Mouse (Mus musculus) ovary, postnatal 14 days (tissue): ENCODE results near the gene Mpg.

Source experiments
- DNase-seq: peaks from one replicate; pipeline ENCODE4 v3.0.0; 2022; ENCODE audit warnings: low spot score

Gene Mpg

DNA sequence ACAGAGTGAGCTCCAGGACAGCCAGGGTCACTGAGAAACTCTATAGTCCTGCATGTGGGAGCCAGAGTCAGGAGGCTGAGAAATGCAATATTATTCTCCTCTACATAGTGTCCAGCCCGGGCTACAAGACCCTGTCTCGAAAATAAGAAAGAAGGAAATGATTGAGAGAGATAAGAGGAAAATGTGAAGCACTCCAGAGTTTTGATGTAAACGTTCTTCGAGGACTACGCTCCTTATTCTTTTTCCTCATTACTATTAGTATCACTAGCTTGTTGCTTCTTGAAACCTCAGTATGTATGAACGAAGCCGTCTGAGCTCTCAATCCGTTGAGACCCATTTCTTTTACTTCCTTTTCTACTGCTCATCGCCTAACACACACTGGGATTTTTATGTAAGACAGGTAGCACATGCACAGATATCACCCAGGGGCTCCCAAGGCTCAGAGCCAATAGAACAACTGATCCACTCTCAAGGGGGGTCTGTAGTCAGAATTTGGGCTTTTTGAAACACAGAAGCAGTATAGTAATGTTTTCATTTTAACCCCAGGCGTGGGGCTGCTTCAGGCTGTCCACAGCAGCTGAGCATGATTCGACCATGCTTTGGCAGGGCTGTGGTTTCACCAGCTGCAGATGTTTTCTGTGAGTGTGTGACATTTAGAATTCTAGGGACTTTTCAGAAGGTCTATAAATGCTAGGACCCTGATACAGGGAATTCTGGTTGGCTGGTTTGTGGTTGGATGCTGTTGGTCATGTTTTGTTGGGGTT is 24.2 kb upstream of the Mpg start:
- DNase-seq = no peak

DNA sequence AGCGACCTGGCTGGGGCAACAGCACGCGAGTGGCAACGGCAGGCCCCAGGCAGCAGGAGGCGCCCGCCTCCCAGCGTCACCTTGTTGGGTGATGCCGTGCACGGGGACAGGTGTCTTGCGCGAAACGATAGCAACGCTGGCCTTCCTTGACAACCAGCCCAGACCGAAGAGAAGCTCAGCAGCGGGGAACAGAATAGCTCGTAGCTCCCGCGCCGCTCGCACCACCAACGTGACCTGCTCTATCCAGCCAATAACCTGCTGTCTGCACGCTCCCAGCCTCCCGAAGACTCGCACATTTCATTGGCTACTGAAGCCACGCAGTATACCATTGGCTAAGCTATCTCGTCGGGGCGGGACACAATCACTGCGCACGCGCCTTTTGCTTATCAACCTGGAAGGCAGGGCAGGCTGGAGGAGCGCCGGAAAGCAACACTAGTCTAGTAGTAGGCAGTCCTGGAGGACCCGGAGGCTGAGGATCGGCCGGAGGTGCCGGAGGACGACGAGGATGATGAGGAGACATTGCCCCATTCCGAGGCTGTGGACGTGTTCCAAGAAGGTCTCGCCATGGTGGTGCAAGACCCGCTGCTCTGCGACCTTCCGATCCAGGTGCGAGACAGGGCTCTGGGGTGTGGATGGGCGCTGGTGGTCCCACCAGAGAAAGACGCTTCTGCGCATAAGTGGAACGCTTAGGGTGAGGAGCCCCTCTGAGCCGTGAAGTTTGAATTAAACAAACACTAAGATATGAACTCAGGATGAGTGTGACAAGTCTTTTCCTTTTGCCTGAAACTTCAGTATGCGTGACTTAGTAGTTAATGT is 21.0 kb upstream of the Mpg start, which contains the start of gene Snrnp25:
TSS of gene Snrnp25 (plus strand) at position 358 of the 816 bp plus-strand sequence.
- DNase-seq = peak; percentile 86

DNA sequence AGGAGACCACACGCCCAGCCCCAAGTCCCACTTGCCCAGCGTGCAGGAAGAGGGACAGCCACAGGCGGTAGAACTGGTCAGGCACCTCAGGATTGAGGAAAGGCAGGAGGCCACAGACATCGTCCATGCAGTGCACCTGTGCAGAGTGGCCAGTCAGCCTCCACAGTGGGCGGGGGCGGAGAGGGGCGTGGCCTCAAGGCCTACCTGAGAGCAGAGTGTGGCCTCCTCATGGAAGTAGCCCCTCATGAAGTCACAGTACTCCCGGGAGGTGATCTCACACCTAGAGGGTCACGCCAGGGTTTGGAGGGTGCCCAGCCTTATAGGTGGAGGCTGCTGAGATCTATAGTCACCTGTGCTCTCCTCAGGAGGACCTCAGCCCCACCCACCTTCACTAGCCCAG is 15.7 kb upstream of the Mpg start:
- no peak for DNase-seq

DNA sequence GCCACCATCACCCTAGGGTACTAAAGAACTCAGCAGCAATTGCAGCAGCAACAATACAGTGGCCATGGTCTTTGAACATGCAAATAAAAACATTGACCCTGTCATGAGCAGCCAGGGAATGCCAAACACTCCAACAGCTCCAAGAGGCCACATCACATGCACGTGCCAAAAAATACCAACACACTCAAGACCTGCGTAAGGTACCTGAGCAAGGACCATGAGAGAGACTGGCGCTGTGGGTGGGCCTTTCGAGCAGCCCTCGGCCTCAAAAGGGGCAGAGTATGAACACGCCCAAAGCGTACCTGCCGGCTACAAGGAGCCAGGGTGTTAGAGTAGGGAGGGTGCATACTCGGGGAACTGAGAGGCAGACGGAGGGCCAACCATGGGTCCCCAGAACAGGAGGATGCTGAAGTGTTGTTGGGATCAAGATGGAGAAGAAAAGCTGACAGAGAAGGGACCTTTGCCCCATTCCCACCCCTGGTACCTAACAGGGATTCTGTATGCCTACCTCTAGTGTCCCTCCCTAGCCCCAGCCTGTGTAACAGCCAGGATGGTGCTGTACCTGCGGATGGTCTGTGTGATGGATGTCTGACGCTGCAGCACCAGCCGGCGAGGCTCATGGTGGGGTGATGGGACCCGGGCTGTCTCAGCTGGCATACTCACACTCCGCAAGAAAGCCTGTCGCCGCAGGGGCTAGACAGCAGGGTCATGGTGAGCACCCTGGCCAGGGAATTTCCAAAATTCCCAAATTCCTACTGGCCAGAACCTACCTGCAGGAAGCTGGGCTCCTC is 10.7 kb upstream of the Mpg start:
- no peak for DNase-seq

DNA sequence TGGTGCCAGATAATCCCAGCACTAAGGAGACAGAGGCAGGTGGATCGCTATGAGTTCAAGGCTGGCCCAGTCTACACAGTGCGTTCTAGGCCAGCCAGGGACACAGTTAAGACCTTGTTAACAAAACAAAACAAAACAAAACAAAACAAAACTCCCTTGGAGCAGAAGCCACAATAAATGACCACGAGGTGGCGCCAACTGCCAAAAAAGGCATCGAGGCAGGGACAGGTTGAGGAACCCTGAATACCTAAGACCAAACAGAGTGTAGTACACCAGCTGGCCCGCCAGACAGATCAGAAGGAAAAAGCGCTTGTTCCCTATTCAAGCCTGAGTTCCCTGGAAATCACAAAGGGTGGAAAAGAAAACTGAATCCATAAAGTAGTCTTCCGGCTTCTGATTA is 9.5 kb upstream of the Mpg start:
- peak; percentile 61 for DNase-seq

DNA sequence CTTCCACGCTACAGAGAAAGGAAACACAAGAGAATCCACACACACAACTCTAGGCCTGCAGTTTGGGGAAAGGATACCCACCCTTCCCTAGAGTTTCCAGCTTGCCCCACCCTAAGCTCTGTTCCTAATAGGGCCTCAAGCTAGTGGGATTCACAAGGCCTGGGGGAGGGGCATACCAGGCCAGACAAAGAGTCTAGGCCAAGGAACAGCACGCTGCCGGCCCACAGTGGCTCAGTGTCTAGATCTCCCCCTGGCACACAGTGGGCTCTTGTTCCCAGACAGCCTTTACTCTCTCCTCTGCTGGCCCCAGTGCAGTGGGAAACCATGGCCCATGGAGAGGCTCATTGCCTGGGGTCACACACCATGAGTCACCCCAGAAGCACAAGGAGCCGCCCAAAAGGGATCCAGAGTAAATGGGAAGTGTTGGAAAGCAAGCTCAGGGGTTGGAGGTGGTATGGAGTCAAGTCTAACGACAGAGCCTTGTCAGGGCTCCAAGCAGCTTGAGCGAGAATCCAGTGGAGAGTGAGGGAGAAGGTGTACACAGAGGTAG is 7.7 kb upstream of the Mpg start:
- DNase-seq = no peak

DNA sequence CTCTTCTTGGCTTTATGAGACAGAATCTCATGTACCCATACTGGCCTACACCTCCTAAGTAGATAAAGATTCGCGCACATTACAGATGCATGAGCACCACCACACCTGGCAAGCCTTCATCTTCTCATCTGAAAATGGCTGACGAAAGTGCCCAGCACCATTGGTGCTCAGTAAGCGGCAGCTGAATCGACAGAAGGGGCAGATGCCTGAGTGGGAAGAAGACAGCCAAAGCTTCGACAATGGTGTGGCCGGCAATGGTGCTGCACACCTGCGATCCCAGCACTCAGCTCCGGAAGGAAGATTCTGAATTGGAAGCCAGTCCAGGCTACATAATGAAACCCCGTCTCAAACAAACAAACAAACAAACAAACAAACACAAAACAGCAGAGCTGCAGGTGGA is 7.0 kb upstream of the Mpg start:
- no peak for DNase-seq

GRCm38 (mm10) chr11:32220607-32221224 is 5.6 kb upstream of the Mpg start:
- DNase-seq = no peak

GRCm38 (mm10) chr11:32221225-32221950 is 4.9 kb upstream of the Mpg start:
- DNase-seq = peak; percentile 43

DNA sequence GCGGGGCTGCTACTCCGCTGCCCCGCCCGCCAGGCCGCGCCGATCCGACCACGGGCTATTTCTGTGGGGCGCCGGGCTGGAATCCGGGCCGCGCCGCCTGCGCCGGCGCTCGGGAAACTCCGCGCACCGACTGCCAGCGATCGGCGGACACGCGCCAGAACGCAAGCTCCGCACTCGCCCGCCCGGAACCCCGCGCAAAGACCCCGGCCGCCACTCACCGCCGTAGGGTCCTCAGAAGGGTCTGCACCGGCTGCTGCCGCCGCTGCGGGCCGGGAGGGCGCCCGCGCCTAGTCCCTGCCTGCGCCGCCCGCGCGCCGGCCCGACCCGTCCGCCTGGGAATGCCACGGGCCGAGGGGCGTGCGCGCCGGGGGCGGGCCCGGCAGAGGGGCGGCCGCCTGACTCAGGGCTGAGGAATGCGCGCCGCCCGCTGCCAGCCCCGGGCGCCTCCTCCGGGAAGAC is 4.3 kb upstream of the Mpg start, which contains the start of gene Rhbdf1:
TSS of gene Rhbdf1 (minus strand) at position 350 of the 459 bp plus-strand sequence.
- peak; percentile 50 for DNase-seq

DNA sequence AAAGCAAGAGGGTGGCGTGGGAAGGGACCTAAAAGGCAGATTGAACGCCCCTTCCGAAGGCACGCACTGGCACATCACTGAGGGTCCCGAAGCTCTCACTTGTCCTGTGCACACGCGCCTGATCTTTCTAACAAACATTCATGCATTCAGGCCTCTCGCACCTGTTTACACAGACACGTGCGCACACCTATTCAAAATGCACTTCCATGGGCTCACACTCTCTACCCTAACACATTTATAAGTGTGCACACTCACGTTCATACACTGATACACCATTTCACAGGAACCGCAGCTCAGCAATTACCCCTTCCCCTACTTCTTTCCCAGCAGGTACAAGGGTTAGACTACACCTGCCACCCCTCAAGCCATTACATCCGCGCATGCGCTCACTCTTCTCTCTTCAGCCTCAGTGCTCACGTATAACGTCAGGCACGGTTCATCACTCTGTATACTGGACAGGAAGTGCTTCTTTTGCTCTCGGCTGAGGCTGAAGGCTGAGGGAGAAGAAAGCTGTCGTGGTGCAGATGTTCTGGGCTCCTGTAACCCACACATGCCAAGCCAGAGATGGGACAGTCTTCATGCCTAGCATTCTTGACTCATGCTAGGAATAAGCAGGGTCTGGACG is 3.6 kb upstream of the Mpg start:
- DNase-seq = no peak

GRCm38 (mm10) chr11:32223297-32223967 is 2.9 kb upstream of the Mpg start:
- DNase-seq = no peak

DNA sequence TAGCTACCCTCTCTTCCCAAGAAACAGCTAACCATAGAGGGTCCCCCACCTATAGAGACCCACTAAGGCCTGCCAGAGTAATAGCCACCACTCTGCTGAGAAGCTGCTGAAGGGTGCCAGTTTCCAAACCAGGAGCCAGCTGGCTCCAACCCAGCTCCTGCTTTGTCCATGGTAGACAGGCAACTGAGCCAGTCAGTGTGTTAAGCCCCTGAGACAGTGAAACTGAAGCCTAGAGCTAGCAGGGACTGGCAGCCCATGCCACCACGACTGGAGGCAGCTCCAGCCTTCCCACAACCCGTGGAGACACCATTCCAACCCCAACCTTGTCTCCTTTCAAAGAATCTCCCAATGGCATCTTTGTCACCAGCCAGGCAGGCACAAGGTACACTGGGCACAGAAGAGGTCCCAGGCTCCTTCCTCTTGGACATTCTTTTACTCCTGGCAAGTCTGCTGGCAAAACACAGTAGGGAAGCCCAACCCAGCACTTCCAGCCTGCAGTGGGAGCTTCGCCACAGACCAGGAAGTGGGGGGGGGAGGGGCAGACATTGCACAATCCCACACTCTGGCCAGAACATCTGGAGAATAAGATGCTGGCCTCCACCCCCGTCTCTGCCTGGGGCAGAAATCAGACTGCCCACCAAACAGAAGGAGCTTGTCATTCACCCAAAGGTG is 1.7 kb upstream of the Mpg start:
- DNase-seq = peak; percentile 75

GRCm38 (mm10) chr11:32225222-32226104 is 842 bp upstream of the Mpg start:
- no peak for DNase-seq

DNA sequence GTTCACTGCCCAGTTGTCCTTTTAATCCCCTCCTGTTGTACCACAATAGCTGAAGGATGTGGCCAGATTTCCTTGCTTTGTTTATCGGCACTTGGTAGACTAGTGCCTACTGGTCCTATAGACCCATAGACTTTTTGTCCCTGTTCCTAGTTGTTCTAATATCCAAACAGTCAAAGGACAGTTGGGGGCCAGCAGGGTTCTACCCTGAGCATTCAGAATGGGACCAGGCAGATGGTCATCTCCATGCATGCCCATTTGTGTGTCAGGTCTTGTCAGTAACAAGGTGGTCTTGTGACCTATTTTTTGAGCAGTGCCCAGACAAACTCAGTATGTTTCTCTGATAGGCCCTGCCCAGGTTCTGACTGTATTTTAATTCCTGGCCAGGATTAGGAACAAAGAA is 736 bp downstream of the Mpg start:
- DNase-seq = no peak

DNA sequence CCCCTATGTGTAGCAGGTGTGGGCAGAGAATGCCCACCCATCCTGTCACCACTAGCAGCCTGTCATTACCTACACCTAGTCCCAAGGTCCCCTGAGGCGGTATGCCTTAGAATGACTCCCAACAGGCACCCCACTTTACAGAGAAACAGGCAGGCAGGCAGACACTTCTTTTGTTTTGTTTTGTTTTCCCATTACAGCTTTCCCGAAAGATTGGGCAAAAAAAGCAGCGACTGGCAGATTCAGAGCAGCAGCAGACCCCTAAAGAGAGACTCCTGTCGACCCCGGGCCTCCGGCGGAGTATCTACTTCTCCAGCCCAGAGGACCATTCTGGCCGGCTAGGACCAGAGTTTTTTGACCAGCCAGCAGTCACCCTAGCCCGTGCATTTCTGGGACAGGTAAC is 1.2 kb downstream of the Mpg start:
- DNase-seq = no peak

GRCm38 (mm10) chr11:32228292-32228845 is 2.1 kb downstream of the Mpg start:
- no peak for DNase-seq

GRCm38 (mm10) chr11:32230220-32230619 is 3.9 kb downstream of the Mpg start:
- no peak for DNase-seq
